Mouse (Mus musculus) E14TG2a.4 (cell line): ENCODE data around the gene 1700069L16Rik.
A peak's percentile ranks its signal among the peaks of the same experiment; 100 is the strongest.

Experiments
- H3K27me3 ChIP-seq: 2 replicates; pipeline ENCODE4 v1.6.1; 2014; ENCODE audit warnings: low read length, control low read depth; ENCODE audit not compliant: insufficient read depth
- H3K36me3 ChIP-seq: 2 replicates; pipeline ENCODE4 v1.6.1; 2014; ENCODE audit warnings: low read length, control low read depth; ENCODE audit not compliant: insufficient read depth
- H3K4me1 ChIP-seq: replicated peaks from 2 replicates; pipeline ENCODE4 v1.6.1; 2014; ENCODE audit warnings: low read depth, low read length, control low read depth
- H3K4me3 ChIP-seq: replicated peaks from 2 replicates; pipeline ENCODE4 v1.5.1; 2014; ENCODE audit warnings: mild to moderate bottlenecking, low read length
- H3K9me3 ChIP-seq: 2 replicates; pipeline ENCODE4 v1.6.1; 2014; ENCODE audit warnings: low read length, control low read depth
- CTCF ChIP-seq: conservative IDR thresholded peaks from 2 replicates; pipeline ENCODE4 v1.5.1; 2014; ENCODE audit warnings: low read length
- NANOG ChIP-seq: IDR thresholded peaks from 2 replicates; pipeline ENCODE4 v1.6.1; 2014; ENCODE audit warnings: borderline replicate concordance, low read length, mixed read lengths
- POU5F1 ChIP-seq: IDR thresholded peaks from 2 replicates; pipeline ENCODE4 v1.6.1; 2014; ENCODE audit warnings: low read length, borderline replicate concordance

The 1700069L16Rik gene

DNA sequence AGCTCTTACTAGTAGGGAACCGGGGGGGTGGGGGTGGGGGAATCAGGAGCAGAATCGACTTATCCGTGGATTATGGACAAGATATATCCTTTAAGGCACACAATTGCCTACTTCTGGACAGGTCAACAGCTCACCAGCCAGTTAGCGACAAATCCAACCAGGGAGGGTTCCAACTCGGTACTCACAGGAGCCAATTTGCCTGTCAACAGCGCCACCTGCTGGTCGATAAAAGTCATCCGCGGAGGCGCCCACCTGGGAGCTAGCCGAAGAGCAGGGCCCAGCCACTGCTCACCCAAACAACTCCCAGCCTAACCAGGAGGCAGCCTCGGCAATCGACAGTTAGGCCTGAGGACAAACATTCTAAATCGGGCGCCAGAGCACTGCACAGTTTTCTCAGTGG is at the start of gene 1700069L16Rik:
TSS of gene 1700069L16Rik (minus strand) at position 327 of the 400 bp plus-strand sequence.
- no peaks in the 10 kb centered on the region for H3K36me3 ChIP-seq
- no peaks in the 10 kb centered on the region for H3K27me3 ChIP-seq
- H3K9me3 ChIP-seq: peaks cover 11% of the 10 kb centered on the region; the same call in 1 of the 2 replicates
- TF ChIP-seq POU5F1 (no peak), NANOG (no peak), CTCF (peak; percentile 64)
- peaks cover 33% of the 10 kb centered on the region for H3K4me1 ChIP-seq
- peak within 1 kb of the TSS; percentile 37; the same call in 1 of the 2 replicates for H3K4me3 ChIP-seq

DNA sequence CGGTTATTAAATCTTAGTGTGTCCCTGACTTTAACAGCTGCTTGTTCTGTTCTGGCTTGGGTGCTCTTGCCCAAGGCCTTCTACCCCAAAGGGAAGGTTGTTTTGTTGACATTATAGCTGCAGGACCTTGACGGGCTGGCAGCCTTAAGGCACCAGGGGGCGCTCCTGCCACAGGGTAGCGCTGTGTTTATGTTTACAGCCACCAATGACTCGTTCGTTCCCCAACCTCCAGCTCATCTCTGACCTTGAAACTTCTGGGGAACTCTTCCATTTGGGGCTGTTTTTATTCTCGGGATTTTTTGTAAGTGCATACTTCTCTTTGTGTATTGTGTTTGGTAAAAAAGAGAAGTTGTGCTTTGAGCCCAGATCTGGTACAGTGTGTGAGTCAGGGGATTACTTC is 49.1 kb upstream of the 1700069L16Rik start:
- TF ChIP-seq CTCF (peak; percentile 86), NANOG (no peak), POU5F1 (no peak)
- peak overlapping the region; percentile 99 for H3K4me3 ChIP-seq
- H3K27me3 ChIP-seq: no peaks in the 10 kb centered on the region
- no peaks in the 10 kb centered on the region for H3K9me3 ChIP-seq
- H3K36me3 ChIP-seq: peaks cover 63% of the 10 kb centered on the region
- peaks cover 50% of the 10 kb centered on the region for H3K4me1 ChIP-seq

DNA sequence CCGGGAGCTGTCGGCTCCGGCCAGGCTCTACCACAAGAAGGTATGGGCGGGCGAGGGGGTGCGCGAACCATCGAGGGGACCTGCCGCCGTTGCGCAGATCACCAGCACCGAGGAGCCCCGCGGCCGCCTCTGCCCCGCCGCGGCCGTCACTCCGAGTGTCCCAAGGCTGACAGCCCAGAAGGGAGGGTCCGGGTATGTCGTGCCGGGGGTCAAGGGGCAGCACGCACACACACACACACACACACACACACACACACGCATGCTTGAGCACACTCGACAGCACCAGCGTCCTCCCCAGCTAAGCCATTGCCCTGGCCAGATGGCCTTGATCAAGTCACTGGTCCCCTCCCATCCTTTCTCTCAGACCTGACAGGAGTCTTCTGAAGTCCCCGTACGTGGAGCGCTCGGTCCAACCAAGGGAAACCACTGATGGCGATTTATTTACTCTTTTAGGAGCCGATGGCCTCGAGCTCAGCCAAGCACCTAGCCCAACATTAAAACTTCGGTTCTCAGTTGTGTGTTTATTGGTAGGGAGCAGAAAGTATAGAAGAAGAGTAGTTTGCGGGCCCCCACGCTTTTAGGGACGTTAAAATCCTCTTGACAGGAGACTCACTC is 48.4 kb upstream of the 1700069L16Rik start:
- H3K27me3 ChIP-seq: no peaks in the 10 kb centered on the region
- peaks cover 63% of the 10 kb centered on the region for H3K36me3 ChIP-seq
- no peak for TF ChIP-seq CTCF
- no peak for TF ChIP-seq NANOG
- no peak for TF ChIP-seq POU5F1
- H3K4me1 ChIP-seq: peaks cover 55% of the 10 kb centered on the region
- H3K4me3 ChIP-seq: peak overlapping the region; percentile 99
- H3K9me3 ChIP-seq: no peaks in the 10 kb centered on the region

- no peaks in the 10 kb centered on the region for H3K27me3 ChIP-seq
- H3K9me3 ChIP-seq: no peaks in the 10 kb centered on the region
- peaks cover 64% of the 10 kb centered on the region for H3K36me3 ChIP-seq
- TF ChIP-seq NANOG: no peak
- TF ChIP-seq POU5F1: no peak
- TF ChIP-seq CTCF: no peak
- peak within 1 kb of the TSS; percentile 99 for H3K4me3 ChIP-seq
- H3K4me1 ChIP-seq: peaks cover 60% of the 10 kb centered on the region
These were observed 47.9 kb upstream of the 1700069L16Rik start, which contains the start of the genes Sart3 and Iscu for GRCm38 (mm10) chr5:113772450-113772895. Gene Sart3, minus strand, starts transcription at chr5:113772510. Gene Iscu, plus strand, starts transcription at chr5:113772748.

DNA sequence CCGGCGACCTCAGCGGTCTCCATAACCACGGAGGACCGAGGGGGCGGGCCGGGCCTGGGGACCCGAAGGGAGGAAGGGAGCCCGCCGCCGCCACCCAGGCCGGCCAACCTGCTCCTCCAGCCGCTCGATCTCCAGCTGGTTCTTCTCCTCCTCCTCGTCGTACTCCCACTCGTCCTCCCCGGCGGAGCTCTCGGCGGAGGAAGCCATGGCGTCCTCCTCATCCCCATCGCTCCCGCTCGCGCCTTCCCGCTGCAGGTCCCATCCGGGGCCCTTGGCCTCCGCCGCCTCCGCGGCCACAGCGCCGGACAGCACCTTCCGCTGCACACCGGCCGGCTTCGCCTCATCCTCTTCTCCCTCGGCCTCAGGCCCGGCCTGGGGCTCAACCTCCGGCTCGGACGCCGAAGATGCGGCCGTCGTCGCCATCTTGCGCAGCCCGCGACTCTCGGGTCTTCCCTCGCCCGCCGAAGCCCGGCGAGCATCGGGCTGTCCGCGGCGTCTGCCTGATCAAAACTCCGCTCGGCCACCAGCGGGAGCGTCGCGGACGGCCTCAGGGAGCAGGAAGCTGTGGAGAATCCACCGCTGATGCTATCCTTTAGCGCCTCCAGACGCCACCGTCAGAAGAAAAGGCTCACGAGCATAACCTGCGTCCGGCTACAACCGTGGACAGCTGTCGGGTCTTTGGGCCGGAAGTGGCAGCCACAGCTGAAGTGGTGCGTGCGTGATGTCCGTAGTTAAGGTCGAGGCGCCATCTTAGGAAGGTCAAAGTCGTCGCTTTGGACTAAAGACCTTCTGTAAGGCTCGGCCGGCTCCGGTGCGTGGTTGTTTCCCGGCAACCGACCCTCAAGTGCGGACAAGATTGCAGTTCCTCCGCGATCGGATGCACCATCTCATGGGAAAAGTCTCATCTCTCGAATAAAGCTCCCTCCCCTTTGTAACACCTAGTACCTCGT is 46.9 kb upstream of the 1700069L16Rik start:
- TF ChIP-seq NANOG (no peak), CTCF (no peak), POU5F1 (no peak)
- Histone ChIP-seq H3K4me3 (peak overlapping the region; percentile 99), H3K36me3 (peaks cover 64% of the 10 kb centered on the region), H3K9me3 (no peaks in the 10 kb centered on the region), H3K27me3 (no peaks in the 10 kb centered on the region), H3K4me1 (peaks cover 63% of the 10 kb centered on the region)

GRCm38 (mm10) chr5:113768806-113769205 is 44.2 kb upstream of the 1700069L16Rik start:
- TF ChIP-seq POU5F1: no peak
- TF ChIP-seq NANOG: no peak
- no peak for TF ChIP-seq CTCF
- Histone ChIP-seq H3K4me1 (peaks cover 76% of the 10 kb centered on the region), H3K36me3 (peaks cover 64% of the 10 kb centered on the region), H3K4me3 (peak overlapping the region; percentile 99; the same call in 1 of the 2 replicates), H3K27me3 (no peaks in the 10 kb centered on the region), H3K9me3 (no peaks in the 10 kb centered on the region)

DNA sequence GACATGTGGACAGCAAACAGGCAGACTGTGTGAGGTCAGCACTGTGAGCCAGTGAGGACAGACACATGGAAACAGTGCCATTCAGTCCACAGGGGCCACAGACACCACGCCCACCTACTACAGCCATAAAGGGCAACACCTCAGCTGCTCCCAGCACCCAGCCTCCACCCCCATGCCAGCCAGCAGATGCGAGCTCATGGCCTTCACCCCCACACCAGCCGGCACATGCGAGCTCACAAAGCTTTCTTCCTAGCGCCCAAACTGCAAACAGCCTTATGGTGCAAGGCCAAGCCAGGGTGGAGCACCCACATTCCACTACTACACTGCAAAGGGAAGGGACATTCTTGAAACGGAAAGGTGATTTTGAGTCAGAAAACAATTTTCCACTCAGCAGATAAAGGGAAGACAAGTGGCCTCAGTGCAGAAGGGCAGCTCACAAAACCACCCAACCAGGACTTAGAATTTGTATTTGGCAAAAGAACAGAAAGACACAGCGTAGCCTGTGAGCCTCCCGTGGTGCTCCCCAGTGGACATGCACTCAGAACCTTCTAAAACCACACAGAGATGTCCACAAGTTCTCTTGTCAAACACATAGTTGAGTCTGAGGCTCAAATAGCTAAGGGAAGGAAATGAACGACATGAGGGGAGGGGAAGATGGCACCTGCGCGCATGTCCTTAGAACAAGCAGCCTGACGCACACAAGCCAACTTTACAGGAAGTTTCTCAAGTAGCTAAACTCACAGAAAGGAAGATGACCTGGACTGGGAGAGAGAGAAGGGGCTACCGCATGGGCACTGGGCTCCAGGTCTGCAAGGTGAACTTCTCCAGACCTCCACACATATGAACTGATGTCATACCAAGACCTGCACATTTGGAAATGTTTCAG is 41.3 kb upstream of the 1700069L16Rik start:
- TF ChIP-seq NANOG (no peak), POU5F1 (no peak), CTCF (no peak)
- no peaks in the 10 kb centered on the region for H3K9me3 ChIP-seq
- H3K4me1 ChIP-seq: peaks cover 98% of the 10 kb centered on the region
- peaks cover 94% of the 10 kb centered on the region for H3K36me3 ChIP-seq
- H3K27me3 ChIP-seq: no peaks in the 10 kb centered on the region
- H3K4me3 ChIP-seq: no peak overlapping the region
